Mouse (Mus musculus): ENCODE results near the gene Kcnip2.

DNA sequence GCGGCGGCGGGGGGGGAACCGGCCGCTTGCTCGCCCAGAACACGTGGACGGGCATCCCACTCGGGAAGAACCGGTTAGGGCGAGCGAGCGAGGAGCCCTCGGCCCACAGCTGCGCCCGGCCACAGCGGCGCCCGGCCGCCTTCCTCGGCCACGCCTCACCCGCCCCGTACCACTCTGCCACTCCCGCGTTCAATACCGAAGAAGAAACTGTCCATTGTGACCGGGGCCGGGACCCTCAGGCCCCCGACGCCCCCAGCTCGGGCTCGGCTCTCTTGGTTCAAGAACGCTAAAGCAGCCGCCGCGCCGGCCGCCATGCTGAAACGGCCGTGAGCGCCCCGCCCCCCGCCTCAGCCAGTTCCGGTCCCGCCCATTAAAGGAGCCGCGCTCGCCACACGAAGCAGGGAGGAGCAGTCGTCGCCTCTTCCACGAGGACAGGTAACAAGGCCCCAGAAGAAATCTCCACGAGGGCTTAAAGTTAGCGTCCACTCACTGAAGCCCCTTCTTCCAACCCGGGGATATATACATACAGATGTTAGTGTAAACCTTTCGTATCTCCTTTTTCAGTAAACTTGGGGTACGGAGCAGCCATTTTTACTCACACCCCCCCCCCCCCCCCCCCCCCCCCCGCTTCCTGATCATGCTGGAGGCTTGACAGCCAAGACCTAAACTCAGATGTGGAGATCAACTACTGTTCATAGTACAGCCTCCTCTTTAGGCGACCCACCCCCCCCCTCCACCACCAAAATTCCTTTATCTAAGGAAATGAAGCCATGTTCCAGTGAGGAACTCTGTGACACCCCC, 66.4 kb downstream of the Kcnip2 start, which contains the start of gene Npm3:
- TF ChIP-seq CTCF (conservative IDR thresholded peaks at IDR 0.05; ENCODE audit: low read length) (no peak), POU5F1 (IDR thresholded peaks at IDR 0.05; ENCODE audit: borderline replicate concordance, low read length) (no peak)

Measured in E14TG2a.4 (cell line).